20 mouse cellular contexts compared by ENCODE assay signal in the genomic region with DNA sequence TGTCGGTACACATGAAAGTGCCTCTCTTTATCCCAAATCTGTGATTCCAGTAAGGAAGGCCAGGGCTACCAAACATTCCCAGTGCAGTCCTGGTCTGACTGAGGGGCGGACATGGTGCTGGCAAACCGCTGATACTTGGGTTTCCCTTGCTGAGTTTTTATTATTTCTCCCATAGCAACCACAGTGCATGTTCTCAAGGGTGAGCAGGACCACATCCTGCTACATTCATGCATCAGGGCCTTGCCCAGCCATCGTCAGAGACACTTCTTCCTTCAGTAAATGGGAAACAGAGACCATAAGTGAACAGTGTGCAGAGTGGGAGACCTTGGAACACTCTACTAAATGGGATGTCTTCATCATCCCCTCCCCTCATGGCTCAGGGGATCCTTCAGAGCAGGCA.
DNase-seq lines count a peak whose midpoint lies in the region; ATAC-seq lines count a peak whose summit lies in the region.
"Had no signal": no experiment of that assay in that cellular context is flagged by ENCODE, and none has a peak within 500 bp of the region (broad histone marks: within the 10 kb centered on the region; RNA-seq: fewer than 3 reads in every experiment).

No protein-coding gene starts in this region.

- H3K9me3 ChIP-seq in heart, embryonic 10.5 days, result no peaks in the 10 kb centered on the region
- H3K9me3 ChIP-seq: embryonic facial prominence, embryonic 13.5 days; forebrain, embryonic 12.5 days; G1E; heart, embryonic 13.5 days; hindbrain, embryonic 13.5 days had no signal

- no peaks in the 10 kb centered on the region for H3K4me1 ChIP-seq in heart, embryonic 10.5 days
- H3K4me1 ChIP-seq: forebrain, embryonic 12.5 days; hindbrain, embryonic 13.5 days had no signal

- peak; percentile 98 for ATAC-seq in CD4-positive, CD25-positive, alpha-beta regulatory T cell, adult 4 months
- peak; percentile 60 for ATAC-seq in common myeloid progenitor, adult 5-6 weeks (replicated peaks; ENCODE audit: low read depth, poor library complexity, severe bottlenecking)
- ATAC-seq in megakaryocyte, adult 5-6 weeks (ENCODE audit: poor library complexity, severe bottlenecking), result 0 out of 2 replicates have a peak, but pooled peaks have one; percentile 49
- ATAC-seq: forebrain, embryonic 16.5 days; intestine, postnatal 0 days had no signal

- WGBS in heart, embryonic 10.5 days, result 76% methylated on average over 4 of the region's 4 CpGs

- 0 out of 2 replicates have a peak, but pooled peaks cover 2% of the 10 kb centered on the region for H3K36me3 ChIP-seq in splenic B cell, adult 2 months (ENCODE audit: control insufficient read depth, insufficient read depth, low read length, poor library complexity, severe bottlenecking)
- peaks cover 9% of the 10 kb centered on the region; the same call in 1 of the 2 replicates for H3K36me3 ChIP-seq in heart, embryonic 10.5 days

- no peak overlapping the region for H3K4me3 ChIP-seq in heart, embryonic 10.5 days
- H3K4me3 ChIP-seq: embryonic facial prominence, embryonic 13.5 days; forebrain, embryonic 12.5 days; heart, embryonic 13.5 days; hindbrain, embryonic 13.5 days had no signal

- no peaks in the 10 kb centered on the region for H3K27me3 ChIP-seq in splenic B cell, adult 2 months (ENCODE audit: control insufficient read depth, insufficient read depth, low read length, poor library complexity, severe bottlenecking)
- no peaks in the 10 kb centered on the region for H3K27me3 ChIP-seq in heart, embryonic 10.5 days (ENCODE audit: insufficient read depth, poor library complexity, severe bottlenecking)
- H3K27me3 ChIP-seq: embryonic facial prominence, embryonic 13.5 days; forebrain, embryonic 12.5 days; heart, embryonic 13.5 days; hindbrain, embryonic 13.5 days had no signal

- intact Hi-C loops in heart, postnatal 10 days (cut with DNase I), result no loop called here

- no peak overlapping the region for H3K27ac ChIP-seq in heart, embryonic 10.5 days
- H3K27ac ChIP-seq: embryonic facial prominence, embryonic 13.5 days; forebrain, embryonic 12.5 days; heart, embryonic 13.5 days; hindbrain, embryonic 13.5 days had no signal

- DNase-seq in splenic B cell, adult 2 months (ENCODE audit: low read depth, low spot score), result peak; percentile 35
- DNase-seq in cerebellum, adult 9-10 months, result no peak
- no peak for DNase-seq in heart, embryonic 10.5 days (ENCODE audit: low spot score)
- no peak for DNase-seq in heart, postnatal 10 days
- no peak for DNase-seq in cerebellum, adult 11 months
- DNase-seq: adrenal gland, postnatal 14 days; cerebellum, adult 18-20 months; cerebellum, postnatal 10 days; gastrocnemius, postnatal 14 days; heart, postnatal 4 days had no signal
